Mouse (Mus musculus) lung, embryonic 14.5 days (tissue): Measurements from ENCODE around the gene Kcnc1. TPM values are rescaled to one million over a fixed set of nuclear protein-coding genes. Genes with fewer than 3 reads are reported as not detected.

Experiments
- ATAC-seq: fragments of 200-750 bp; cut with Nextera tagmentation; 2 replicates; pipeline ENCODE4 v1.8.0; 2017; ENCODE audit warnings: mild to moderate bottlenecking, moderate TSS enrichment, moderate library complexity; ENCODE audit not compliant: insufficient read depth
- DNase-seq: peaks from one replicate; pipeline ENCODE4 v3.0.0-alpha.2; 2015
- H3K27ac ChIP-seq: fragments of 300-500 bp; sonication (generic); 2 replicates; pipeline ENCODE4 v1.5.1; 2014; ENCODE audit warnings: low read depth, mild to moderate bottlenecking, moderate library complexity
- H3K27me3 ChIP-seq: fragments of 300-500 bp; sonication (generic); 2 replicates; pipeline ENCODE4 v1.6.1; 2014; ENCODE audit warnings: low read length, control low read depth; ENCODE audit not compliant: insufficient read depth
- H3K36me3 ChIP-seq: fragments of 300-500 bp; sonication (generic); 2 replicates; pipeline ENCODE4 v1.6.1; 2014; ENCODE audit warnings: control low read depth; ENCODE audit not compliant: insufficient read depth
- H3K4me1 ChIP-seq: fragments of 300-500 bp; sonication (generic); 2 replicates; pipeline ENCODE4 v1.6.1; 2014; ENCODE audit warnings: antibody characterized with exemption, control low read depth; ENCODE audit not compliant: insufficient read depth
- H3K4me2 ChIP-seq: fragments of 300-500 bp; sonication (generic); 2 replicates; pipeline ENCODE4 v1.6.1; 2014; ENCODE audit warnings: mild to moderate bottlenecking
- H3K4me3 ChIP-seq: fragments of 300-500 bp; sonication (generic); 2 replicates; pipeline ENCODE4 v1.5.1; 2014; ENCODE audit warnings: low read depth, low read length
- H3K9ac ChIP-seq: fragments of 300-500 bp; sonication (generic); 2 replicates; pipeline ENCODE4 v1.6.1; 2014
- H3K9me3 ChIP-seq: fragments of 300-500 bp; sonication (generic); 2 replicates; pipeline ENCODE4 v1.6.1; 2016; ENCODE audit warnings: low read depth, low read length, control low read depth
- CTCF ChIP-seq: IDR thresholded peaks from 2 replicates; pipeline ENCODE4 v1.5.1; 2016; ENCODE audit warnings: antibody characterized with exemption, low read depth
- WGBS: fragments of 180-500 bp; shearing (Covaris S2); extraction: QIAGEN DNeasy Blood & Tissue Kit; methylation state at CpG from one replicate; pipeline ENCODE4 v1.1.7; 2014; 5-methylcytosine and 5-hydroxymethylcytosine counted together
- polyA plus RNA-seq: library from polyadenylated mRNA; unstranded; fragments of >200 nt; fragmentation: Nextera tagmentation; extraction: Ambion mirVana; gene quantifications from 2 replicates; pipeline ENCODE4 v1.2.1, GENCODE M21; 2014

Gene Kcnc1
- polyA plus RNA-seq, 1 experiment from 2014 or later, result 0.22 TPM

GRCm38 (mm10) chr7:46412823-46413222 is 16.5 kb downstream of the Kcnc1 start:
- Histone ChIP-seq H3K4me2 (no peak overlapping the region), H3K36me3 (no peaks in the 10 kb centered on the region), H3K27me3 (no peaks in the 10 kb centered on the region), H3K4me1 (no peaks in the 10 kb centered on the region), H3K27ac (no peak overlapping the region), H3K9me3 (no peaks in the 10 kb centered on the region), H3K9ac (no peak overlapping the region), H3K4me3 (no peak overlapping the region)
- no peak for TF ChIP-seq CTCF
- no peak for ATAC-seq
- WGBS, result 69% methylated on average over 5 of the region's 5 CpGs
- DNase-seq, result no peak

- 53% methylated on average over 6 of the region's 6 CpGs for WGBS
- no peak overlapping the region for H3K9ac ChIP-seq
- DNase-seq, result no peak
- H3K4me3 ChIP-seq, result no peak overlapping the region
- no peak overlapping the region for H3K4me2 ChIP-seq
- TF ChIP-seq CTCF, result no peak
- no peaks in the 10 kb centered on the region for H3K36me3 ChIP-seq
- no peak overlapping the region for H3K27ac ChIP-seq
- H3K9me3 ChIP-seq, result no peaks in the 10 kb centered on the region
- no peaks in the 10 kb centered on the region for H3K27me3 ChIP-seq
- H3K4me1 ChIP-seq, result no peaks in the 10 kb centered on the region
- no peak for ATAC-seq
These were observed 17.8 kb downstream of the Kcnc1 start for GRCm38 (mm10) chr7:46413959-46414725.

- Histone ChIP-seq H3K9me3 (no peaks in the 10 kb centered on the region), H3K9ac (no peak overlapping the region), H3K4me2 (no peak overlapping the region), H3K27me3 (no peaks in the 10 kb centered on the region), H3K4me3 (no peak overlapping the region), H3K36me3 (no peaks in the 10 kb centered on the region), H3K27ac (no peak overlapping the region), H3K4me1 (no peaks in the 10 kb centered on the region)
- no peak for ATAC-seq
- DNase-seq, result no peak
- whole genome bisulfite sequencing, result 68% methylated on average over 14 of the region's 14 CpGs
- TF ChIP-seq CTCF, result no peak
These were observed 19.6 kb downstream of the Kcnc1 start for GRCm38 (mm10) chr7:46415818-46416425.

GRCm38 (mm10) chr7:46417467-46417866 is 21.2 kb downstream of the Kcnc1 start:
- H3K4me1 ChIP-seq, result no peaks in the 10 kb centered on the region
- 42% methylated on average over 7 of the region's 7 CpGs for WGBS
- H3K27me3 ChIP-seq, result no peaks in the 10 kb centered on the region
- H3K4me3 ChIP-seq, result no peak overlapping the region
- no peaks in the 10 kb centered on the region for H3K36me3 ChIP-seq
- no peak overlapping the region for H3K9ac ChIP-seq
- H3K27ac ChIP-seq, result no peak overlapping the region
- no peak overlapping the region for H3K4me2 ChIP-seq
- TF ChIP-seq CTCF, result no peak
- DNase-seq (no peak), ATAC-seq (no peak)
- no peaks in the 10 kb centered on the region for H3K9me3 ChIP-seq

GRCm38 (mm10) chr7:46418102-46418622 is 21.9 kb downstream of the Kcnc1 start:
- no peak overlapping the region for H3K27ac ChIP-seq

GRCm38 (mm10) chr7:46421535-46421934 is 25.2 kb downstream of the Kcnc1 start:
- no peaks in the 10 kb centered on the region for H3K4me1 ChIP-seq
- WGBS, result 25% methylated on average over 5 of the region's 5 CpGs
- no peaks in the 10 kb centered on the region for H3K36me3 ChIP-seq
- DNase-seq, result no peak
- no peak overlapping the region for H3K9ac ChIP-seq
- no peaks in the 10 kb centered on the region for H3K9me3 ChIP-seq
- no peak overlapping the region for H3K4me3 ChIP-seq
- no peaks in the 10 kb centered on the region for H3K27me3 ChIP-seq
- no peak for TF ChIP-seq CTCF
- ATAC-seq, result no peak
- H3K27ac ChIP-seq, result no peak overlapping the region
- no peak overlapping the region for H3K4me2 ChIP-seq

More at GRCm38 (mm10) chr7:46418102-46418622, 21.9 kb downstream of the Kcnc1 start:
- Histone ChIP-seq H3K36me3 (no peaks in the 10 kb centered on the region), H3K9ac (no peak overlapping the region), H3K4me2 (no peak overlapping the region), H3K4me1 (no peaks in the 10 kb centered on the region), H3K4me3 (no peak overlapping the region), H3K9me3 (no peaks in the 10 kb centered on the region), H3K27me3 (no peaks in the 10 kb centered on the region)
- WGBS, result 59% methylated on average over 16 of the region's 16 CpGs
- no peak for TF ChIP-seq CTCF
- DNase-seq (no peak), ATAC-seq (no peak)

- H3K9me3 ChIP-seq, result no peaks in the 10 kb centered on the region
- H3K36me3 ChIP-seq, result no peaks in the 10 kb centered on the region
- DNase-seq (no peak), ATAC-seq (no peak)
- no peak for TF ChIP-seq CTCF
- H3K4me1 ChIP-seq, result no peaks in the 10 kb centered on the region
- 70% methylated on average over 8 of the region's 8 CpGs for WGBS
- H3K9ac ChIP-seq, result no peak overlapping the region
- no peak overlapping the region for H3K27ac ChIP-seq
- H3K4me3 ChIP-seq, result no peak overlapping the region
- H3K4me2 ChIP-seq, result no peak overlapping the region
- no peaks in the 10 kb centered on the region for H3K27me3 ChIP-seq
These were observed 25.9 kb downstream of the Kcnc1 start for GRCm38 (mm10) chr7:46422052-46422763.
